Mouse (Mus musculus) spleen, adult 2 months (tissue): Measurements from ENCODE around the gene Rad50.

ENCODE experiments used
- CTCF ChIP-seq: fragments of 200-500 bp; IDR thresholded peaks from 2 replicates; pipeline ENCODE4 v1.5.1; 2011; ENCODE audit warnings: mild to moderate bottlenecking, inconsistent platforms; ENCODE audit not compliant: insufficient read depth, insufficient read length, insufficient replicate concordance; ENCODE audit errors: extremely low read depth
- POLR2A ChIP-seq: fragments of 200-500 bp; IDR thresholded peaks from 2 replicates; pipeline ENCODE4 v1.6.1; 2011; ENCODE audit warnings: low read depth, low read length, inconsistent platforms

DNA sequence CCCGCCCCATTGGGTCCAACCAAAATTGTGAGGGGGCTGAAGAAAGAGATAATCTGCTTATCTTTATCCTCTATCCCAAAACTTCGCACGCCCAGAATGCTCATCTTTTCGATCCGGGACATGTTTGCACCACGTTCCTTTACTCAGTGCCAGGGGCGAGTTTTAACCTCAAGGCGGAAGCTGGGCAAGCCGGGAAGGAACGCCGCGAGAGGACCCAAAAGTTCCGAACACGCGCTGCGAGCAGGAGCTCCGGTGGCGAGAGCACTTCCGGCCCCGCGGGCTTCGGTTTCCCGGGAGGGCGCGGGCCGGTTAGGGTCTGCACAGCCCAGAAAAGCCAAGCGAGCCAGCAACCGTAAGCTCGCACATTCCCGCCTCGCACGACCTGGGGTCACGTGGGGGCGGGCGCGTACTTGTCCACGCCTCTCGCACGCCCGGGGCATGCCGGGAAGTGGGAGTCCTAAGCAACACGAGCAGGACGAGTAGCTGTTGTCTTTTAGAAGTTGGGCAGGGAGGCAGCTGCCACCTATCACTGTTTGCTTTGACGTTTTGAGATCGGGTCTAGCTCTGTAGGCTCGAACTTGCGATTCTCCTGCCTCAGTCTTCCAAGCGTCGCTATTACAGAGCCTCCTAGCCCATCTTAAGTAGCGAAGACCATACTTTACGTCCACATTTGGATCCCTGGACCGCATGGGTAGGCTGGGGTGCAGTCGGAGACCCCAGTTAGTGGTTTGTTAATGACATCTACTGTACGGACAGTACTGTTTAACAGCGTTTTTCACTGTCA is at the start of gene Rad50:
- peak; percentile 80 for TF ChIP-seq POLR2A
- no peak for TF ChIP-seq CTCF
